Mouse (Mus musculus) ES-E14 (cell line): ENCODE results near the gene Lypd1.

Source experiments
- CHD2 ChIP-seq: IDR thresholded peaks from 2 replicates; pipeline ENCODE4 v1.6.1; 2014; ENCODE audit warnings: mild to moderate bottlenecking, low read depth, low read length, inconsistent platforms
- HCFC1 ChIP-seq: IDR thresholded peaks from 2 replicates; pipeline ENCODE4 v1.6.1; 2012; ENCODE audit warnings: low read length, inconsistent platforms, borderline replicate concordance; ENCODE audit not compliant: insufficient read depth
- ZNF384 ChIP-seq: IDR thresholded peaks from 2 replicates; pipeline ENCODE4 v1.6.1; 2012; ENCODE audit warnings: low read depth, low read length, inconsistent platforms

GRCm38 (mm10) chr1:125920696-125921095, 7.8 kb upstream of the Lypd1 start:
- no peak for TF ChIP-seq HCFC1
- TF ChIP-seq CHD2, result no peak
- TF ChIP-seq ZNF384, result no peak
